Mouse (Mus musculus) ES-CJ7 (cell line): ENCODE data around the gene Slirp.
"Not testable (repeated sequence)": the region's sequence is repeated elsewhere in the genome, so short reads cannot be mapped to it uniquely, and the experiment has no call there.

ENCODE experiments used
- DNase-seq: peaks from one replicate; pipeline ENCODE4 v3.0.0; 2011; ENCODE audit warnings: low read depth, low spot score

The Slirp gene

GRCm38 (mm10) chr12:87428295-87428694 lies 15.4 kb upstream of the Slirp start:
- no peak for DNase-seq

DNA sequence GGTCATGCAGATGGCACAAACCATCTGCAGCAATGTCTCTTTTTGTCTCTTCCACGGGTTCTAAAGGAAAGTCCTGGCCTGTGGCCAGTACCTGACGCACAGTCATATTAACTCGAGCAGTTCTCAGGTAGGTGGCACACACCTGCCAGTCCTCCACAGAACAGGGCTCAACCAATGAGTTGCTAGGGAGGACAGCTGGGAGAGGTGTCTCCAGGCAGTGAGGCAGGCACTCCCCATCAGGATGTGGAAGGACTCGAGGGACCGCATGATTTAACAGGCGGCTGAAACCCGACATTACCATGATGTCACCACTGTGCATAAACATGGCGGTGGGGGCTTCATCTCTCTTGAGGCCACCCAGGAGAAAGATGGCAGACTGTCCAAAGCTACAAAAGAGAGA lies 14.8 kb upstream of the Slirp start:
- no peak for DNase-seq

DNA sequence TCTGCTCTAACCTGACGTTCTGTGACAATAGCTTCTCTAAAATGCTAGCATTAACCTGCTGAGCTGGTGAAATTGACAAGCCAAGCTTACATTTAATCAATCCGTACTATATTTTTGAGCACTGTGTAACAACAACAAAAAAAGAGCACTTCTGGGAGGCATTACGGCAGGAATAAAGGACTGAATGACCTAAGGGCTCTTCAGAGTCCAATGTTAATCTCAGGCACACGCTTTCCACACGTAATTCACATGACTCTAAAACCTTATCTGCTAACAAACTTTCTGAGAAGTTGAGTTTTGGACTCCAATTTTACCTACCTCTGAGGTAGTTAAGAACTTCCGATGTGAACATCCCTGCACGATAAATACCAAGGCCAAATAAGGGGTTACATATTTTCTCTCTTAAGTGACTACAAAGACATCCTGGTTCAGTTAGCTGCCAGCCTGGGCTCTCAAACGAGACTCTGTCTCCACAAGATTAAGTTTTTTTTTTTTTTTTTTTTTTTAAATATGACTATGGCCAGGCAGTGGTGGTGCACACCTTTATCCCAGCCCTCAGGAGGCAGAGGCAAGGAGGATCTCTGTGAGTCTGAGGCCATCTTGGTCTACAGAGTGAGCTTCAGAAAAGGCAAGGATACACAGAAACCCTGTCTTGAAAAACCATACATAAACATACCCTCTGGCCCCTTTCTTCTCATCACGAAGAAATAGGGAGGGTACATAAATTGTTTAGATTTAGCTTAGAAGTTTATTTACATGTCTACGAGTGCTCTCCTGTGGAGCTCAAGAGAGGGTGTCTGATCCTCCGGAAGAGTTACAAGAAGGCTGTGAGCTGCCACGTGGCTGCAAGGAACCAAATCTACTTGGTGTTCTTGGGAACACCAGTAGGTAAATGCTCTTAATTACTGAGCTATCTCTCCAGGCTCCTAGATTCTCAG lies 1.2 kb upstream of the Slirp start:
- peak; percentile 67 for DNase-seq

- DNase-seq: peak; percentile 26
Measured at GRCm38 (mm10) chr12:87443115-87443699, 489 bp upstream of the Slirp start.

DNA sequence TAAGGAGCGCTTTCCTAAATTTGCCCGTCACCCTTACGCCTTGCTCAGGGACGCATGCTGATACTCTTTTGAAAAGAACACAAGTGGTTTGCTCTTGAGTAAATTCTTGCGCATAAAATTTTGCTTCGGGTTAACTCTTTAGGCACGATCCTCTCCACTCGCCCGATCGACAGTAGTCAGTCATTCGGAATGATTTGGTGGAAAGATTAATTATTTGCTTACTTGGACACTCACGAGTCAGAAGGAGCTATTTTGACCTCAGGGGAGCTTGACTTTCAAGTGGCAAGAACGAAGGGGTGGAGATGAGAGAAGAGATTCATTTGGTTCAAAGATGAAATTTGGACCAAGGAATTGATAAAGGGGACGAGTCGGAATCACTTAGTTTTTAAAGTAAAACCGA lies 515 bp downstream of the Slirp start:
- no peak for DNase-seq

DNA sequence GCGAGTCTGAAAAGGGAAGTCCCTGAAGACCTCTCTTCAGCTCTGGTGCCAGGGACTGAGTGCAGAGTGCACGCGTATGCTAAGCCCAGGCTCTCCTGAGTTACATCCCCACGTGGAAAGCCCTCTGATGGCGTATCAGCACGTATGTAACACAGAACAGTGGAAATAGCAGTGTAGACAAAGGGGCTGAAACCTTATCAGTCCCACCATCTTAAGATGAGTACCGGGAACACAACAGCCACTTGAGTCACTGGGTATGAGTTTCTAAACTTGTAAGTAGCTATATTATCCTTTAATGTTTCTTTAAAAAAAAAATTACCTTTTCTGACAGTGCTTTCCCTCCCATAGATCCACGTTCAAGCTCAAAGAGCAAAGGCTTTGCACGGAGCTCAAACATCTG lies 5.8 kb downstream of the Slirp start:
- DNase-seq: no peak

DNA sequence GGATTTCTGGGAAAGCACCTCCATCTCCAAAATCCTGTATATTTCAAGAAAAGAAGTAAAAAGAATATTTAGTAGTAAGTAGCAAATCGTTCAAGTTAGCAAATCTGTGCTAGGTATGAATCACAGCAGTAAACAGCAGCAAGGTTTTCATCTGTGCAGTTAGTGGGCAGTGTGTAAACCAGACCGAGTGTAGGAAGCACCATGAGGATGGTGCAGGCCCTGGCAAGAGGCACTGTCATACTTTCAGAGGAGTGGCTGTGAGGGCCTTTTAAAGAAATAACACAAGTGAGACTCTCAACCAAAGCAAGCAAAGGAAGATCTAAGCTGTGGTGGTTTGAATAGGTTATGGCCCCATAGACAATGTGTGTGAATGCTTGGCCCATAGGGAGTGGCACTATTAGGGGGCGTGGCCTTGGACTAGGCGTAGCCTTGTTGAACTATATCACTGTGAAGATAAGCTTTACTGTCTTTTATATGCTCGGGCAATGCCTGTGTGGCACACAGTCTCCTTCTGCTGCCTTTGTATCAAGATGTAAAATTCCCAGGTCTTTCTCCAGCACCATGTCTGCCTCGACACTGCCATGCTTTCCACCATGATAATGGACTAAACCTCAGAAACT lies 21.1 kb downstream of the Slirp start:
- DNase-seq: peak; percentile 34

DNA sequence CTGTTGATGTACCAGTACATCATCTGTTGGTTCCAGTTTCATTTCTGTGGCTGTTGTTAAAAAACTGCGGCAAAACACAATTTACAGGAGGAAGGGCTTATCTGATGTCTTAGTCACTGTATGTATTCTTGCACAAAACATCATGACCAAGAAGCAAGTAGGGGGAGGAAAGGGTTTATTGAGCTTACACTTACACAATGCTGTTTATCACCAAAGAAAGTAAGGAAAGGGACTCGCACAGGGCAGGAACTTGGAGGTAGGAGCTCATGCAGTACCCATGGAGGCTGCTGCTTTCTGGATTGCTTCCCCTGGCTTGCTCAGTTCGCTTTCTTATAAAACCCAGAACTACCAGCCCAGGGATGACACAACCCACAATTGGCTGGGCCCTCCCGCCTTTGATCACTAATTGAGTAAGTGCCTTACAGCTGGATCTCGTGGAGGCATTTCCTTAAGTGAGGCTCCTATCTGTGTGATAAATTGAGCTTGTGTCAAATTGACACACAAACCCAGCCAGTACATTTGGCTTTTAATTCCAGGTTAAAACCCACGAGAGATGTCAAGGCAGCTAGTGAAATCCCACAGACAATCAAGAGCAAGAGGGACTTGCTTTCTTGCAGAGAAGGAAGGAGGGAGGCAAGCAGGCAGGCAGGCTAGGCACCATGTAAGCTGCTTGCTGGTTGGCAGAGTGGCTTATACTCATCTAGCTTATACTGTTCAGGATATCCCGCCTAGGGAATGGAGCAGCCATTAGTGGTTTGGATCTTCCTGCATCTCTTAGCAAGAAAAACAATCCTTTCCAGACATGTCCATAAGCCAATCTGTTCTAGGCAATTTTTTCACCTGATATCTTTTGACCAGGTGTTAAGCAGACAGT lies 26.8 kb downstream of the Slirp start:
- DNase-seq: no peak

- DNase-seq: no peak
Measured at GRCm38 (mm10) chr12:87471421-87471963, 27.8 kb downstream of the Slirp start.

DNA sequence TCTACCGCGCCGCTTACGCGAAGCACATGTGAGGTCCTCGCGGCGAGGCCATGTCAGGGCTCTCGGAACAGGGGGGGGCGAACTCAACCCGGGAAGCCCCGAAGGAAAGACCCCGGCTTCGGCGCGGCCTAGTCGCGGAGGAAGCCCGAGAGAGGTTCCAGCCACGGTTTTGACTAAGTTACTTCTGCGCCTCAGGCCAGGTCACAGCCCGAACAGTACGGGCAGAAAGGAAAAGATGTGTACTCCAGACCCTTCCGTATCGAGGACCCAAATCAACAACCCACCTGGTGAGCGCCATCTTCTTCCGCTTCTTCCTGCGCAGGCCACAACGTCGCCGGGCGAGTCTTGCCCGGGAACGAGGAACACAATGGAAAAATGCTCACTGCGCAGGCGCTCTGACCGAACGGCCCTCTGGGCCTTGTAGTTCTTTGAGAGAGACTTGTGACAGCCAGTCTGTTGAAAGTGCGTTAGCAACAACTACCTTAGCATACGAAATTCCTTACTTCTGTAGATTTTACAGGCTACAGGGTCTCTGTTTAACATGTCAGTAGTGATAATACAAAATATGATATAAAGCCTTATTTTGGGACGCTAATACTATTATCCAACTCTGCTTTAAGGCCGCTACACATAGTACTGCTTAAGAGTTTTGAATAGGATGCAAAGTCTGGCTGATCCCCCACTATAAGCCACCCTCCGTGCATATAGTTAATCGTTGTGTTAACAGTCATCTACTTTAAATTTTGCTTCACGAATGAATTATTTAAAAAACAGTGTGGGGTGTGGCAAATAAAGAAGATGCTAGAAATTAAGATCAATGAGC lies 28.5 kb downstream of the Slirp start, which contains the start of gene Snw1:
Gene Snw1, minus strand, starts transcription at position 311 of the 823 bp plus-strand sequence.
- peak; percentile 97 for DNase-seq

DNA sequence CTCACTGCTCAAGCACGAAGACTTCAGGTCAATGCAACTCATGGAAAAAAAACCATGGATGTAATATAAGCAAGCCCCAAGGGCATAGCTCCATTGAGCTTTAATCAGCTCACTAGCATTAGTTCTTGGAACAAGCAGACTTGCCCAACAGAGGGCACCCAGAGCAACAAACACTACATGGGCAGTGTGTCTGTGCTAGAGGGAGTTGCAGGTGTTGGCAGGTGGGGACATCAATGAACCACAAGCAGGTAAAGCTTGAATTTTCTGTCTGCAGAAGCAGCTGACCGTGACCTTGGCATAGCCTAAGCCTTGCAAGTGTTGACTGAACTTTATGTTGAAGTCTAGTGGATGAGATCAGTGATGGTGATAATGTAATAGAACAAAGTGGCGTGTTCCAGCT lies 31.1 kb downstream of the Slirp start:
- peak; percentile 18 for DNase-seq

DNA sequence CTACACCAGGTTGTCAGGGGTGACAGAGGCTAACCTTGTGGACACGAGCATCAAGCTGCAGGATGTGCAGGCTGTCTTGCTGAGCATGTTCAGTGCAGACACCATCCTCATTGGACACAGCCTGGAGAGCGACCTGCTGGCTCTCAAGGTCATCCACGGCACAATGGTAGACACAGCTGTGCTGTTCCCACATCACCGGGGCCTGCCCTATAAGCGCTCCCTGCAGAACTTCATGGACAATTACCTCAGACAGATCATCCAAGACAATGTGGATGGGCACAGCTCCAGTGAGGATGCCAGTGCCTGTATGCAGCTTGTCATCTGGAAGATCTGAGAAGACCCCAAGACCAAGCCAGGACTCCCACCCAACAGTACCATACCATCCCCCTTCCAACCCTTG lies 38.8 kb downstream of the Slirp start:
- not testable (repeated sequence) for DNase-seq

GRCm38 (mm10) chr12:87488683-87489082 lies 45.0 kb downstream of the Slirp start:
- DNase-seq: not testable (repeated sequence)

- not testable (repeated sequence) for DNase-seq
Measured at GRCm38 (mm10) chr12:87494421-87494820, 50.7 kb downstream of the Slirp start, which contains the start of gene Gm5788. Gm5788 (plus strand) TSS chr12:87494721.
